30 mouse cellular contexts compared by ENCODE assay signal in genomic region chr2:156691746-156692145, GRCm38 (mm10).
DNase-seq lines count a peak whose midpoint lies in the region; ATAC-seq and TF ChIP-seq lines count a peak whose summit lies in the region.
"Had no signal": no experiment of that assay in that cellular context is flagged by ENCODE, and none has a peak within 500 bp of the region (broad histone marks: within the 10 kb centered on the region; RNA-seq: fewer than 3 reads in every experiment).

No protein-coding gene starts in this region.

- no peaks in the 10 kb centered on the region for H3K9me3 ChIP-seq in hindbrain, embryonic 15.5 days
- no peaks in the 10 kb centered on the region for H3K9me3 ChIP-seq in hindbrain, postnatal 0 days (ENCODE audit: low read length)
- no peaks in the 10 kb centered on the region for H3K9me3 ChIP-seq in E14TG2a.4 (ENCODE audit: low read length)
- H3K9me3 ChIP-seq: embryonic facial prominence, embryonic 13.5 days; forebrain, embryonic 12.5 days; G1E; heart, embryonic 13.5 days; midbrain, embryonic 12.5 days had no signal

- peaks cover 31% of the 10 kb centered on the region for H3K4me1 ChIP-seq in hindbrain, embryonic 15.5 days (replicated peaks)
- H3K4me1 ChIP-seq in hindbrain, postnatal 0 days (ENCODE audit: insufficient read depth, low read length): peaks cover 17% of the 10 kb centered on the region; the same call in 1 of the 2 replicates
- peaks cover 99% of the 10 kb centered on the region for H3K4me1 ChIP-seq in E14TG2a.4 (replicated peaks; ENCODE audit: low read depth, low read length)
- peaks cover 62% of the 10 kb centered on the region for H3K4me1 ChIP-seq in olfactory bulb, adult 2 months (ENCODE audit: control insufficient read depth, insufficient read depth, low read length)

- H3K36me3 ChIP-seq in hindbrain, embryonic 15.5 days: no peaks in the 10 kb centered on the region
- no peaks in the 10 kb centered on the region for H3K36me3 ChIP-seq in hindbrain, postnatal 0 days (ENCODE audit: insufficient read depth, low read length)
- peaks cover 7% of the 10 kb centered on the region; the same call in 1 of the 2 replicates for H3K36me3 ChIP-seq in E14TG2a.4 (ENCODE audit: insufficient read depth, low read length)
- H3K36me3 ChIP-seq: embryonic facial prominence, embryonic 13.5 days; forebrain, embryonic 12.5 days; G1E; heart, embryonic 13.5 days; midbrain, embryonic 12.5 days had no signal

- no peak overlapping the region for H3K4me2 ChIP-seq in hindbrain, embryonic 15.5 days
- H3K4me2 ChIP-seq in hindbrain, postnatal 0 days (ENCODE audit: low read depth, low read length): no peak overlapping the region
- H3K4me2 ChIP-seq: embryonic facial prominence, embryonic 13.5 days; forebrain, embryonic 12.5 days; heart, embryonic 13.5 days; lung, embryonic 14.5 days; midbrain, embryonic 12.5 days had no signal

- no peak for TF ChIP-seq POLR2A in olfactory bulb, adult 2 months (IDR thresholded peaks at IDR 0.05; ENCODE audit: insufficient read depth, low read depth, low read length)

- H3K27me3 ChIP-seq in hindbrain, embryonic 15.5 days: no peaks in the 10 kb centered on the region
- no peaks in the 10 kb centered on the region for H3K27me3 ChIP-seq in hindbrain, postnatal 0 days (ENCODE audit: insufficient read depth, low read length)
- no peaks in the 10 kb centered on the region for H3K27me3 ChIP-seq in E14TG2a.4 (ENCODE audit: insufficient read depth, low read length)

- H3K9ac ChIP-seq in hindbrain, embryonic 15.5 days: no peak overlapping the region
- H3K9ac ChIP-seq in hindbrain, postnatal 0 days (replicated peaks; ENCODE audit: low read length): no peak overlapping the region
- H3K9ac ChIP-seq: embryonic facial prominence, embryonic 13.5 days; forebrain, embryonic 12.5 days; forebrain, postnatal 0 days; heart, embryonic 13.5 days; liver, embryonic 14.5 days; lung, embryonic 14.5 days; midbrain, embryonic 12.5 days had no signal

- TF ChIP-seq CTCF in hindbrain, postnatal 0 days (IDR thresholded peaks at IDR 0.05; ENCODE audit: low read depth): no peak
- TF ChIP-seq CTCF in E14TG2a.4 (conservative IDR thresholded peaks at IDR 0.05; ENCODE audit: low read length): no peak
- no peak for TF ChIP-seq CTCF in olfactory bulb, adult 2 months (IDR thresholded peaks at IDR 0.05; ENCODE audit: insufficient read depth, low read depth, low read length)

- H3K27ac ChIP-seq in hindbrain, embryonic 15.5 days (replicated peaks): peak overlapping the region; percentile 25; the same call in 1 of the 2 replicates
- no peak overlapping the region for H3K27ac ChIP-seq in hindbrain, postnatal 0 days
- peak overlapping the region; percentile 40; the same call in 1 of the 2 replicates for H3K27ac ChIP-seq in olfactory bulb, adult 2 months (ENCODE audit: insufficient read depth, low read depth, low read length)
- H3K27ac ChIP-seq: embryonic facial prominence, embryonic 13.5 days; forebrain, embryonic 12.5 days; heart, adult 2 months; heart, embryonic 13.5 days; kidney, postnatal 0 days; liver, embryonic 14.5 days; midbrain, embryonic 12.5 days had no signal

- DNase-seq in hindbrain, postnatal 0 days (ENCODE audit: low spot score): no peak
- DNase-seq in Muller cell, postnatal 12 days (ENCODE audit: inconsistent ontology term): peak; percentile 60
- DNase-seq in layer of hippocampus, adult 18-20 months (ENCODE audit: low spot score in 2 of 2): no peak
- DNase-seq in yolk sac, embryonic 10.5 days (ENCODE audit: low spot score): no peak
- DNase-seq: adrenal gland, postnatal 14 days; cerebellum, adult 11 months; cerebellum, adult 9-10 months; embryo, embryonic 11 days; forebrain, postnatal 0 days; heart, adult 2 months; heart, postnatal 10 days; kidney, adult 8-10 months; layer of hippocampus, adult 9-11 months; liver; lung, embryonic 14.5 days; thymus, postnatal 14 days had no signal

- 55% methylated on average over 9 of the region's 9 CpGs for WGBS in hindbrain, embryonic 15.5 days
- WGBS in hindbrain, postnatal 0 days: 53% methylated on average over 9 of the region's 9 CpGs
- WGBS in olfactory bulb, adult 2 months: 57% methylated on average over 9 of the region's 9 CpGs

- no peak for ATAC-seq in hindbrain, embryonic 15.5 days (ENCODE audit: low FRiP score, low read depth)
- ATAC-seq in hindbrain, postnatal 0 days: no peak
- no peak for ATAC-seq in activated CD4-positive, CD25-positive, alpha-beta regulatory T cell, adult 4 months
- ATAC-seq: CD4-positive, CD25-positive, alpha-beta regulatory T cell, adult 4 months; forebrain, postnatal 0 days; intestine, embryonic 16.5 days had no signal

- no peak overlapping the region for H3K4me3 ChIP-seq in hindbrain, embryonic 15.5 days
- H3K4me3 ChIP-seq in hindbrain, postnatal 0 days (ENCODE audit: low read length): no peak overlapping the region
- H3K4me3 ChIP-seq in E14TG2a.4 (replicated peaks; ENCODE audit: low read length): peak overlapping the region; percentile 54
- H3K4me3 ChIP-seq in olfactory bulb, adult 2 months (ENCODE audit: insufficient read depth, low read depth, low read length): no peak overlapping the region
- H3K4me3 ChIP-seq: embryonic facial prominence, embryonic 13.5 days; erythroblast, embryonic 14.5 days; forebrain, embryonic 12.5 days; heart, adult 2 months; heart, embryonic 13.5 days; midbrain, embryonic 12.5 days had no signal
